Comparison of ENCODE assay signal across 11 mouse cellular contexts in genomic region chr11:50720856-50721550, GRCm38 (mm10).
A peak's percentile ranks its signal among the peaks of the same experiment; 100 is the strongest.
DNase-seq lines count a peak whose midpoint lies in the region; ATAC-seq lines count a peak whose summit lies in the region.
"Had no signal": no experiment of that assay in that cellular context is flagged by ENCODE, and none has a peak within 500 bp of the region (broad histone marks: within the 10 kb centered on the region; RNA-seq: fewer than 3 reads in every experiment).

No protein-coding gene starts in this region.

- H3K9ac ChIP-seq in hindbrain, embryonic 11.5 days (ENCODE audit: low read depth, low read length), result no peak overlapping the region
- H3K9ac ChIP-seq in hindbrain, embryonic 13.5 days, result no peak overlapping the region
- no peak overlapping the region for H3K9ac ChIP-seq in midbrain, embryonic 14.5 days (replicated peaks; ENCODE audit: low read length)
- no peak overlapping the region for H3K9ac ChIP-seq in midbrain, embryonic 13.5 days (replicated peaks)
- H3K9ac ChIP-seq: embryonic facial prominence, embryonic 15.5 days; liver, embryonic 15.5 days had no signal

- ATAC-seq in hindbrain, embryonic 11.5 days (ENCODE audit: low FRiP score), result no peak
- ATAC-seq in hindbrain, embryonic 13.5 days (ENCODE audit: low FRiP score), result no peak
- no peak for ATAC-seq in midbrain, embryonic 14.5 days (ENCODE audit: low FRiP score, low TSS enrichment)
- ATAC-seq in midbrain, embryonic 13.5 days, result no peak

- H3K4me2 ChIP-seq in hindbrain, embryonic 11.5 days (replicated peaks; ENCODE audit: low read depth, low read length), result no peak overlapping the region
- H3K4me2 ChIP-seq in hindbrain, embryonic 13.5 days, result no peak overlapping the region
- no peak overlapping the region for H3K4me2 ChIP-seq in midbrain, embryonic 14.5 days (ENCODE audit: low read length)
- no peak overlapping the region for H3K4me2 ChIP-seq in midbrain, embryonic 13.5 days (replicated peaks)
- H3K4me2 ChIP-seq: embryonic facial prominence, embryonic 15.5 days; heart, embryonic 11.5 days; liver, embryonic 15.5 days had no signal

- H3K36me3 ChIP-seq in hindbrain, embryonic 11.5 days (ENCODE audit: control insufficient read depth, insufficient read depth, low read length), result no peaks in the 10 kb centered on the region
- no peaks in the 10 kb centered on the region for H3K36me3 ChIP-seq in hindbrain, embryonic 13.5 days
- H3K36me3 ChIP-seq in midbrain, embryonic 14.5 days (ENCODE audit: control insufficient read depth, insufficient read depth, low read length), result no peaks in the 10 kb centered on the region
- no peaks in the 10 kb centered on the region for H3K36me3 ChIP-seq in midbrain, embryonic 13.5 days
- H3K36me3 ChIP-seq: embryonic facial prominence, embryonic 15.5 days; liver, embryonic 15.5 days had no signal

- no peak overlapping the region for H3K4me3 ChIP-seq in hindbrain, embryonic 11.5 days (ENCODE audit: low read depth, low read length)
- no peak overlapping the region for H3K4me3 ChIP-seq in hindbrain, embryonic 13.5 days
- H3K4me3 ChIP-seq in midbrain, embryonic 14.5 days (replicated peaks; ENCODE audit: low read depth, low read length), result no peak overlapping the region
- no peak overlapping the region for H3K4me3 ChIP-seq in midbrain, embryonic 13.5 days (replicated peaks)
- H3K4me3 ChIP-seq: embryonic facial prominence, embryonic 15.5 days; liver, embryonic 15.5 days had no signal

- peak; percentile 42 to 72 for DNase-seq in adrenal gland, adult (ENCODE audit: inconsistent age in 2 of 2, low spot score in 1 of 2)
- no peak for DNase-seq in adrenal gland, adult 8-10 months
- DNase-seq in hindbrain, embryonic 11.5 days (ENCODE audit: low spot score), result no peak
- peak; percentile 54 for DNase-seq in midbrain, embryonic 14.5 days
- DNase-seq in retina, embryonic 14.5 days (ENCODE audit: low spot score), result peak; percentile 25
- no peak for DNase-seq in layer of hippocampus, adult 11-12 months (ENCODE audit: low spot score)

- H3K27ac ChIP-seq in hindbrain, embryonic 11.5 days (ENCODE audit: low read depth, low read length), result 0 out of 2 replicates have a peak overlapping the region, but pooled peaks have one; percentile 9
- no peak overlapping the region for H3K27ac ChIP-seq in hindbrain, embryonic 13.5 days
- no peak overlapping the region for H3K27ac ChIP-seq in midbrain, embryonic 14.5 days (replicated peaks; ENCODE audit: low read depth, low read length)
- H3K27ac ChIP-seq in midbrain, embryonic 13.5 days, result no peak overlapping the region
- H3K27ac ChIP-seq: embryonic facial prominence, embryonic 15.5 days; liver, embryonic 15.5 days had no signal

- H3K27me3 ChIP-seq in hindbrain, embryonic 11.5 days (ENCODE audit: control insufficient read depth, insufficient read depth, low read length), result no peaks in the 10 kb centered on the region
- H3K27me3 ChIP-seq in hindbrain, embryonic 13.5 days, result 0 out of 2 replicates have a peak, but pooled peaks cover 7% of the 10 kb centered on the region
- H3K27me3 ChIP-seq in midbrain, embryonic 14.5 days (ENCODE audit: control insufficient read depth, insufficient read depth, low read length), result no peaks in the 10 kb centered on the region
- no peaks in the 10 kb centered on the region for H3K27me3 ChIP-seq in midbrain, embryonic 13.5 days
- H3K27me3 ChIP-seq: embryonic facial prominence, embryonic 15.5 days; liver, embryonic 15.5 days had no signal

- WGBS in hindbrain, embryonic 11.5 days, result 55% methylated on average over 12 of the region's 12 CpGs
- 53% methylated on average over 12 of the region's 12 CpGs for WGBS in hindbrain, embryonic 13.5 days
- WGBS in midbrain, embryonic 14.5 days, result 47% methylated on average over 12 of the region's 12 CpGs
- WGBS in midbrain, embryonic 13.5 days, result 58% methylated on average over 12 of the region's 12 CpGs

- H3K9me3 ChIP-seq in hindbrain, embryonic 11.5 days (ENCODE audit: control insufficient read depth, low read length), result no peaks in the 10 kb centered on the region
- H3K9me3 ChIP-seq in hindbrain, embryonic 13.5 days, result no peaks in the 10 kb centered on the region
- H3K9me3 ChIP-seq in midbrain, embryonic 14.5 days (ENCODE audit: control insufficient read depth, low read length), result no peaks in the 10 kb centered on the region
- H3K9me3 ChIP-seq in midbrain, embryonic 13.5 days, result no peaks in the 10 kb centered on the region
- H3K9me3 ChIP-seq: embryonic facial prominence, embryonic 15.5 days; liver, embryonic 15.5 days had no signal

- 0 out of 2 replicates have a peak, but pooled peaks cover 2% of the 10 kb centered on the region for H3K4me1 ChIP-seq in hindbrain, embryonic 11.5 days (replicated peaks; ENCODE audit: control insufficient read depth, insufficient read depth, low read length)
- peaks cover 29% of the 10 kb centered on the region for H3K4me1 ChIP-seq in hindbrain, embryonic 13.5 days (replicated peaks)
- H3K4me1 ChIP-seq in midbrain, embryonic 14.5 days (ENCODE audit: control insufficient read depth, insufficient read depth, low read length), result no peaks in the 10 kb centered on the region
- peaks cover 12% of the 10 kb centered on the region for H3K4me1 ChIP-seq in midbrain, embryonic 13.5 days (replicated peaks)
- H3K4me1 ChIP-seq: liver, embryonic 15.5 days had no signal

Comparison
In these comparisons a context has a peak if more than half of its experiments do, and no peak if none do; other contexts are left out.
1. DNase-seq: peak in adrenal gland, adult (2 of 2), midbrain, embryonic 14.5 days (single experiment) and retina, embryonic 14.5 days (single experiment); none in adrenal gland, adult 8-10 months (single experiment), hindbrain, embryonic 11.5 days (single experiment) and layer of hippocampus, adult 11-12 months (single experiment).